Mouse (Mus musculus) cerebellum, postnatal 14 days (tissue): ENCODE data around the gene Stat1.
A peak's percentile ranks its signal among the peaks of the same experiment; 100 is the strongest.

ENCODE experiments used
- DNase-seq, 2 experiments: peaks; one replicate each; pipeline ENCODE4 v3.0.0; 2021; ENCODE audit warnings: mixed read lengths in 2 of 2

The Stat1 gene

DNA sequence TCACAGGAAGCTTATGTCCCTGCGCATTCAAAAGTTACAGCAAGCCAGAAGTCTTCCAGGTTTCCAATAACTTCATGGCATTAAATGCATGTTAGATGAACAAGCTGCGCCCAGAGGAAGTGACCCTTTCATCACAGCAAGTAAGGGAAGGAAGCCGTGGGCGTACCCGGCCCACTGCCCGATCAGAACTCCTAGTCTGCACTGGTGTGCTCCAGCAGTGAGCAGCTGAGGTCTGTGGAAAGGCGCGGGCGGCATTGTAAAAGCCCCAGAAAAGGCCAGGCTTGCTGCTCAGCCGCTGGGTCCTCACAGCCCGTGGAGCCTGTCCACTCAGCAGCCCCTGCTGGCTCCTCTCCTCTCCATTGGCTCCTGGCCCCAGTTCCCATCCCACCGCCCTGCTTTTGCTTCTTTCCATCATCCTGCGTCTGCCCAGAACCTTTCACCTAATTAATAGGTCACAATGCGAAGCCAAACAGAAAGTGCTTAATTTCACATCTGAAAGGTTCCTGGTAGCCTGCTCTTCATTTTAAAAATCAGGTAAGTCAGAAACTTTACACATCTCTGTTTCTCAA is 47.5 kb downstream of the Stat1 start:
- DNase-seq: peak in 1 of 2 experiments; percentile 43

- peak in 1 of 2 experiments; percentile 65 for DNase-seq
These were observed 50.8 kb downstream of the Stat1 start for GRCm38 (mm10) chr1:52170057-52170456.

- DNase-seq: no peak
These were observed 51.5 kb downstream of the Stat1 start for GRCm38 (mm10) chr1:52170747-52171146.

GRCm38 (mm10) chr1:52171271-52171670 is 52.0 kb downstream of the Stat1 start:
- DNase-seq: no peak

- no peak for DNase-seq
These were observed 56.1 kb downstream of the Stat1 start for GRCm38 (mm10) chr1:52175321-52175720.

DNA sequence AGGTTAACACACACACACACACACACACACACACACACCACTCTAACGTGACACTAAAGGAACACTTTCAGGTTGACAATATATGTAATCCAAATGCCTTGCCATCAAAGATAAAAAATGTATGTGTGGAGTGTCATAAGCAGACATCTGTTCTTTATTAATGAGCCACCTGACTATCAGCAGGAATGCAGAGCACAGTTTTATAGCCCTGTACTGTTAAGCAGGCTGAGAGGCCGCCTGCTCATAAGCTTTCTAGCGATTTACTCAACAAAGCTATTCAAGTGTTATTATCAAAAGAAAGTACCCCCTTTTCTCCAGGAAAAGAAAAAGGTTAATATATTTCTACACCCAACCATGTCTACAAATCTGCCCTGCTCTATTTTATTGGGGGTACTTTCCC is 56.7 kb downstream of the Stat1 start:
- DNase-seq: no peak

GRCm38 (mm10) chr1:52176999-52177398 is 57.8 kb downstream of the Stat1 start:
- no peak for DNase-seq

GRCm38 (mm10) chr1:52179939-52180568 is 60.8 kb downstream of the Stat1 start:
- no peak for DNase-seq

DNA sequence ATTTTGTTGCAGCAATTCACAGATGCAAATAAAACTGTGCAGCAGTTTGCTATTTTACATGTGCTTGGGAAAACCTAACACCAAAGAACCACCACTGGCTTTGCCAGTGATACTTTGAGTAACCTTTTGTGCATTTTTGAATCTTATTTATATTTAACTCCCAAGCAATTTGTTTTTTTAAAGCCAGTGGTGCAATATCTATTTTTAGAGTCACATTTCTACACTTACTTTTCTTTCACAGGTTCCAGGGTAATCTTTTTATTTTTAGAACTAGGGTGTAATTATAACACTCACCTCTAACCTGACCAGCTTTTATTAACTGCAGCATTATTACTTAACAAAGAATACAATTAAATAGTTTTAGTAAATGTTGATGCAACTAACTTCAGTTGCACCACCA is 62.8 kb downstream of the Stat1 start:
- no peak for DNase-seq

DNA sequence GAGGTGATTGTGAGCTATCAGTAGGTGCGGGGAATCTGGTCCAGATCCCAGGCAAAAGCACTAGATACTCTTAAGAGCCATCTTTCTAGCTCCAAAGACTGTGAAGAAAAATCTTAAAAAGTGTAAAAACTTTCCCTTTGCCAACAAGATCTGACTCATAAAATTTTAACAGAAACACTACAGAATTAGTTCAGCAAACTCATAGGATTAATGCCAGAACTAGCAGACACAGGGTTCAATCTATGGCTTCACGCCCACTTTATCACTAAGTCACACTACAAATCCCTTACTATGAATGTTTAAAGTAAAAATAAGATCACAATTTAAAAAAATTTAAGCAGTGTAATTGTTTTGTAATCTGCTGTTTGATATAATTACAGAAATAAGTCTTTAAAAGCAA is 63.8 kb downstream of the Stat1 start:
- no peak for DNase-seq
